ENCODE assay signal across 24 mouse cellular contexts in genomic region chr19:5420579-5420978, GRCm38 (mm10). TPM values are rescaled to one million over a fixed set of nuclear protein-coding genes. Genes with fewer than 3 reads are reported as not detected.
A peak's percentile ranks its signal among the peaks of the same experiment; 100 is the strongest.
DNase-seq lines count a peak whose midpoint lies in the region; ATAC-seq and TF ChIP-seq lines count a peak whose summit lies in the region.
"Had no signal": no experiment of that assay in that cellular context is flagged by ENCODE, and none has a peak within 500 bp of the region (broad histone marks: within the 10 kb centered on the region; RNA-seq: fewer than 3 reads in every experiment).

No protein-coding gene starts in this region.

- no peak overlapping the region for H3K4me2 ChIP-seq in liver, embryonic 13.5 days
- no peak overlapping the region for H3K4me2 ChIP-seq in liver, postnatal 0 days (ENCODE audit: low read depth, low read length)
- H3K4me2 ChIP-seq: embryonic facial prominence, embryonic 13.5 days; embryonic facial prominence, embryonic 15.5 days; forebrain, embryonic 12.5 days had no signal

- no peak for TF ChIP-seq CTCF in gastrocnemius, adult 2 months (IDR thresholded peaks at IDR 0.05)
- no peak for TF ChIP-seq CTCF in liver, postnatal 0 days (IDR thresholded peaks at IDR 0.05; ENCODE audit: low read depth)

- H3K27me3 ChIP-seq in liver, embryonic 13.5 days: no peaks in the 10 kb centered on the region
- H3K27me3 ChIP-seq in liver, postnatal 0 days (ENCODE audit: insufficient read depth, low read length): no peaks in the 10 kb centered on the region
- H3K27me3 ChIP-seq: embryonic facial prominence, embryonic 13.5 days; embryonic facial prominence, embryonic 15.5 days; forebrain, embryonic 12.5 days had no signal

- peaks cover 39% of the 10 kb centered on the region for H3K36me3 ChIP-seq in liver, embryonic 13.5 days
- H3K36me3 ChIP-seq in liver, postnatal 0 days (replicated peaks; ENCODE audit: insufficient read depth, low read length): peaks cover 31% of the 10 kb centered on the region

- no peak for ATAC-seq in liver, embryonic 13.5 days (ENCODE audit: low read depth)
- no peak for ATAC-seq in liver, postnatal 0 days
- ATAC-seq: forebrain, embryonic 14.5 days; forebrain, embryonic 16.5 days had no signal

- peaks cover 30% of the 10 kb centered on the region for H3K4me1 ChIP-seq in liver, embryonic 13.5 days (replicated peaks)
- peaks cover 11% of the 10 kb centered on the region for H3K4me1 ChIP-seq in liver, postnatal 0 days (ENCODE audit: insufficient read depth)

- TF ChIP-seq EP300 in liver, postnatal 0 days (IDR thresholded peaks at IDR 0.05; ENCODE audit: low read depth): no peak

- 0 out of 2 replicates have a peak overlapping the region, but pooled peaks have one; percentile 13 for H3K9ac ChIP-seq in liver, embryonic 13.5 days
- H3K9ac ChIP-seq in liver, postnatal 0 days (replicated peaks): no peak overlapping the region
- H3K9ac ChIP-seq: embryonic facial prominence, embryonic 13.5 days; embryonic facial prominence, embryonic 15.5 days; forebrain, embryonic 12.5 days had no signal

- H3K9me3 ChIP-seq in liver, embryonic 13.5 days (replicated peaks): no peaks in the 10 kb centered on the region
- H3K9me3 ChIP-seq in liver, postnatal 0 days (ENCODE audit: low read length): no peaks in the 10 kb centered on the region
- H3K9me3 ChIP-seq: embryonic facial prominence, embryonic 13.5 days; embryonic facial prominence, embryonic 15.5 days; forebrain, embryonic 10.5 days; forebrain, embryonic 12.5 days had no signal

- intact Hi-C loops in gastrocnemius, adult 2 months (cut with DNase I): no loop called here

- peak overlapping the region; percentile 99 for H3K4me3 ChIP-seq in gastrocnemius, adult 2 months
- no peak overlapping the region for H3K4me3 ChIP-seq in liver, embryonic 13.5 days (replicated peaks)
- no peak overlapping the region for H3K4me3 ChIP-seq in liver, postnatal 0 days (ENCODE audit: low read depth, low read length)
- H3K4me3 ChIP-seq: embryonic facial prominence, embryonic 13.5 days; embryonic facial prominence, embryonic 15.5 days; erythroblast, embryonic 14.5 days; forebrain, embryonic 10.5 days; forebrain, embryonic 12.5 days had no signal

- WGBS in liver, embryonic 13.5 days (ENCODE audit: insufficient replicate concordance): 78% methylated on average over 6 of the region's 6 CpGs
- WGBS in liver, postnatal 0 days (ENCODE audit: insufficient replicate concordance): 78% methylated on average over 6 of the region's 6 CpGs

- DNase-seq in gastrocnemius, adult 2 months: no peak
- no peak for DNase-seq in gastrocnemius, postnatal 10 days
- no peak for DNase-seq in liver, embryonic 13.5 days
- DNase-seq in liver, postnatal 0 days: no peak
- DNase-seq: adrenal gland, adult 2 months; adrenal gland, postnatal 10 days; adrenal gland, postnatal 25 days; cerebellum, adult 11 months; cerebellum, adult 18-20 months; cerebellum, adult 9-10 months; cerebellum, postnatal 10 days; cerebellum, postnatal 25 days; embryo, embryonic 11 days had no signal

- H3K27ac ChIP-seq in gastrocnemius, adult 2 months: peak overlapping the region; percentile 97
- H3K27ac ChIP-seq in liver, embryonic 13.5 days: no peak overlapping the region
- no peak overlapping the region for H3K27ac ChIP-seq in liver, postnatal 0 days (ENCODE audit: low read depth)
- H3K27ac ChIP-seq: embryonic facial prominence, embryonic 13.5 days; embryonic facial prominence, embryonic 15.5 days; forebrain, embryonic 10.5 days; forebrain, embryonic 12.5 days had no signal

RNA-seq across cellular contexts. Expression of gene Drap1, which starts 4.2 kb away (rescaled TPM):
- 100 to 1,000 TPM; 503 to 688 TPM for total RNA-seq in gastrocnemius, adult 2 months (2021)
- total RNA-seq in gastrocnemius, postnatal 10 days (2021): 100 to 1,000 TPM; 513 to 561 TPM
- polyA plus RNA-seq in liver, embryonic 13.5 days (2015; fragmentation: Nextera tagmentation; extraction: Ambion mirVana): 90.0 and 94.5 TPM in 2 replicates
- polyA plus RNA-seq in liver, postnatal 0 days (2015; fragmentation: Nextera tagmentation; extraction: Ambion mirVana): 71.5 and 74.2 TPM in 2 replicates

RNA-seq across cellular contexts. Expression of gene AI837181, which starts 4.4 kb away (rescaled TPM):
- total RNA-seq in gastrocnemius, adult 2 months (2021): 10 to 100 TPM; 34.0 to 38.0 TPM
- total RNA-seq in gastrocnemius, postnatal 10 days (2021): 10 to 100 TPM; 47.8 to 50.5 TPM
- 18.0 and 19.0 TPM in 2 replicates for polyA plus RNA-seq in liver, embryonic 13.5 days (2015; fragmentation: Nextera tagmentation; extraction: Ambion mirVana)
- polyA plus RNA-seq in liver, postnatal 0 days (2015; fragmentation: Nextera tagmentation; extraction: Ambion mirVana): 15.8 and 16.1 TPM in 2 replicates

RNA-seq across cellular contexts. Expression of gene Tsga10ip, which starts 18.3 kb away (rescaled TPM):
- 1 to 10 TPM; 1.3 to 2.7 TPM for total RNA-seq in gastrocnemius, adult 2 months (2021)
- under 1 TPM in 1 of 2 experiments, not detected in 1; 0.23 TPM for total RNA-seq in gastrocnemius, postnatal 10 days (2021)
- polyA plus RNA-seq in liver, embryonic 13.5 days (2015; fragmentation: Nextera tagmentation; extraction: Ambion mirVana): 0.12 TPM in 1 of 2 replicates, not detected in the other
- 0.14 TPM in 1 of 2 replicates, not detected in the other for polyA plus RNA-seq in liver, postnatal 0 days (2015; fragmentation: Nextera tagmentation; extraction: Ambion mirVana)
- total RNA-seq: adrenal gland, adult 2 months; adrenal gland, postnatal 10 days; adrenal gland, postnatal 25 days; adrenal gland, postnatal 4 days; common myeloid progenitor, adult 5-6 weeks had no signal
- polyA plus RNA-seq: adrenal gland, adult 2 months; embryonic facial prominence, embryonic 13.5 days; erythroblast, embryonic 14.5 days; forebrain, embryonic 10.5 days; forebrain, embryonic 12.5 days; forebrain, embryonic 14.5 days; forebrain, embryonic 16.5 days had no signal

RNA-seq across cellular contexts. Expression of gene Fosl1, which starts 26.8 kb away (rescaled TPM):
- not detected for total RNA-seq in gastrocnemius, adult 2 months (2021)
- total RNA-seq in gastrocnemius, postnatal 10 days (2021): not detected
- not detected in 2 replicates for polyA plus RNA-seq in liver, embryonic 13.5 days (2015; fragmentation: Nextera tagmentation; extraction: Ambion mirVana)
- polyA plus RNA-seq in liver, postnatal 0 days (2015; fragmentation: Nextera tagmentation; extraction: Ambion mirVana): not detected in 2 replicates
- total RNA-seq: adrenal gland, postnatal 25 days had no signal
- polyA plus RNA-seq: brain, embryonic 14.5 days; embryonic facial prominence, embryonic 11.5 days; embryonic facial prominence, embryonic 13.5 days; embryonic facial prominence, embryonic 15.5 days; forebrain, embryonic 10.5 days; forebrain, embryonic 12.5 days; forebrain, embryonic 14.5 days; forebrain, embryonic 16.5 days had no signal

RNA-seq across cellular contexts. Expression of gene Sart1, which starts 32.1 kb away (rescaled TPM):
- 10 to 100 TPM; 40.1 to 50.3 TPM for total RNA-seq in gastrocnemius, adult 2 months (2021)
- 10 to 100 TPM; 39.8 to 45.4 TPM for total RNA-seq in gastrocnemius, postnatal 10 days (2021)
- 35.1 and 41.0 TPM in 2 replicates for polyA plus RNA-seq in liver, embryonic 13.5 days (2015; fragmentation: Nextera tagmentation; extraction: Ambion mirVana)
- polyA plus RNA-seq in liver, postnatal 0 days (2015; fragmentation: Nextera tagmentation; extraction: Ambion mirVana): 20.8 and 24.0 TPM in 2 replicates
